Mouse (Mus musculus) Muller cell, postnatal 12 days (primary cell): ENCODE results near the gene Cdh4.

Experiments
- DNase-seq: peaks from one replicate; pipeline ENCODE4 v3.0.0-alpha.2; 2015; ENCODE audit errors: inconsistent ontology term

Gene Cdh4

DNA sequence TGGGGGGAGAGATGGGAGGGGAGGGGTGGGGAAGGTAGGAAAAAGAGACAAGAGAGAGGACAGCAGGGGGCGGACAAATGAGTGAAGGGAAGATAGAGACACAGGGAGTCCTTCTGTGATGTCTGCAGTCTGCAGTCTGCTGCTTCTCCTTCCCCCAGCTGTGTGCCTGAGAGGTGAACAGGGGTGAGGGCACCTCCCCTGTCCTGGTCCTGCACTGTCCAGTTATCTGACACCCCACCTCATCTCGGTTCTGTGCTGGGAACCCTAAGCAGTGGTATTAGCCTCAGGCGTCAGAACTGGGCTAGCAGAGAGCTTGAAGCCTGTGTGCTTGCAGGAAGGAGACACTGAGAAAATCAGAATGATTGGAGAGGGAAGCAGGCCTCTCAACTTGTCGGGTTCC lies 338.7 kb downstream of the Cdh4 start:
- DNase-seq = no peak

DNA sequence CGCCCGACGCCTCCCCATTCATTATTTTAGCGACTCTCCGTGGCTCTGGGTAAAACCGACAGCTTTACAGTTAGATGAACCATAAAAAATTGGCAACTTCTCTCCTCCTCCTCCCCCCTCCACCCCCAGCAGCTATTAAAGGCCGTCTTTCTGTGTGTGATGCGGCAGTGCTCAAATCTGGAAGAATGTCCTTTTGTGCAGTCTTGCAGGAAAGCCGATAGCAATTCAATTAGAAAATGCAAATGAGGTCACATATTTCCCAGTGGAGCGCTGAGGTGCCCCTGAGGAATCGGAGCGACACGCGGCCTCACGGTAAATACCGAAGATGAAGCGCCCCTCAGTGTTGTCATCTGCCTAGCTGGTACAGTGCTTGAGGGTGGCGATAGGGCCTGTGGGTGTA lies 345.0 kb downstream of the Cdh4 start:
- DNase-seq = peak; percentile 86

DNA sequence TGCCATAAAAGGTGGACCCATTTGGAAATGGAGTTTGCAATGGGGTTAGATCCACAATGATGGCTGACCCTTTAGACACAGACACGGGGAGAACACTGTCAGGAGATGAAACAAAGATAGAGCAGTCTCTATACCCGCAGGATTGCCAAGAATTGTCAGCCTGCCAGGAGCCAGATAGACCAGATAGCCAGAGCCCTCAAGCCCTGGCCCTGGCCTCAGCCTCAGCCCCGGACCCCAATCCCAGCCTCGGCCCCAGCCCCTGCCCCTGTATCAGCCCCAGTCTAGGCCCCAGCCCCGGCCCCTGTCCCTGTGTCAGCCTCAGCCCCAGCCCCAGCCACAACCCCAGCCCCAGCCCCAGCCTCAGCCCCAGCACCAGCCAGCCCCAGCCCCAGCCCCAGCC lies 345.6 kb downstream of the Cdh4 start:
- no peak for DNase-seq

DNA sequence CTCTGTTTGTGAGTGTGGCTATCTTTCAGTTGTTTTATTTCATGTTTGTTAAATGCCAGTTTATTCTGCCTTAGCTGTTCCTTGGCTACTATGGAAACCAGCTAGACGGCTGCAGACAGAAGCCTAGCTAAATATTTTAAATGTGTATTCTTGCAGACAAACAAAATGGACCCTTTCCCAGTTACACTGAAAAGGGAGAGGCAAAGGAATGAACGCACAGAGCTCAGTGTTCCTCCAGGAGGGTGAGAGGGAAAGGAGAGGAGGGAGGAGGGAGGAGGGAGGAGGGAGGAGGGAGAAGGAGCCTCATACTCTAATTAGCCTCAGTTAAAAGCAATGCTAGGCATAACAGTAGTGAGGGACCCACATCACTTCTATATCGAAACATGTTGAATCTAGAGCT lies 348.5 kb downstream of the Cdh4 start:
- DNase-seq = no peak

DNA sequence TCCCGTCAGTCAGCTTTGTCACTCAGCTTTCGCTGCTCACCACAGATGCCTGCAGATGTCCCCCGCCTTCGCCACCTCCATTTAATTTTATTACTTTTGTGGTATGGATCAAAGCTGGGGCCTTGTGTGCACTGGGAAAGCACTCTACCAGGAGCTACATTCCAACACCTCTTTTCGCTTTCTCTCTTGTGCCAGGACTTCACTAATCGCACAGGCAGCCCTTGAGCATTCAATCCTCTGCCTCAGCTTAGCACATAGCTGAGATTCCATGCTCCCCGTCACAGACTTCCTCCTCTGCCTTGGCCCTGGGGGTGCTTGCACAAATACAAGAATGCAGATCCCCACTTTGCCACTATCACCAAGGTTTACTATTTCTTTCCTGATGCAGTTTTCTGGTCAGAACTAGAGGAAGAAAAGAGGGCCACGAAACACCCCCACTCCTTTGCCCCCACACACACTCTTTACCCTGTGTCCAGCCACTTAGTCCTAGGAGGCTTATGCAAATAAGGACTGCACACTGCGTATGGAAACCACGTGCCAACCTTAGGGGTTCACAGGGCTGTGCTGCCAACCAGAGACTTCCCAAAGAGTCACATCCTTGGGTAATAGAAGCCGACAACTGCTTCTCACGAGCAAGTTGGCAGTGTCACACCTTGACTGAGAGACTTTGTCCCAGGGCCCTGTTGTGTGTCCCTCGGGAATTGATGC lies 350.3 kb downstream of the Cdh4 start:
- DNase-seq = peak; percentile 72

DNA sequence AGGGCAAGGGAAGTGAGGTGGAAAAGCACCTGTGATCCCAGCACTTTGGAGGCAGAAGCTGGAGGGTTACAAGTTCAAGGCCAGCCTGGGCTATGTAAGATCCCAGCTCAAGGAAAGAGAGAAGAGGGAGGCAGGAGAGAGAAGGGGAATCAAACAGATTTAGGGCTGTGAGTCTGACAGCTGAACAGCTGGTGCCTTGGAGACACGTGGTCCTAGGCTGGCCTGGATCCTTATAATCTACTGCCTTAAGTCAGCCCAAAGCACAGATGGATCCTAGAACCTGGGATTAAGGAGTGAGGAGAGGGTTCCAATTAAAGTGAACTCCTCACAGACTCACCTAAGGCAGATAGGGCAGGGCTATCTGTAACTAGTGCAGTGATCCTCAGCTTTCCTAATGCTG lies 352.1 kb downstream of the Cdh4 start:
- no peak for DNase-seq

DNA sequence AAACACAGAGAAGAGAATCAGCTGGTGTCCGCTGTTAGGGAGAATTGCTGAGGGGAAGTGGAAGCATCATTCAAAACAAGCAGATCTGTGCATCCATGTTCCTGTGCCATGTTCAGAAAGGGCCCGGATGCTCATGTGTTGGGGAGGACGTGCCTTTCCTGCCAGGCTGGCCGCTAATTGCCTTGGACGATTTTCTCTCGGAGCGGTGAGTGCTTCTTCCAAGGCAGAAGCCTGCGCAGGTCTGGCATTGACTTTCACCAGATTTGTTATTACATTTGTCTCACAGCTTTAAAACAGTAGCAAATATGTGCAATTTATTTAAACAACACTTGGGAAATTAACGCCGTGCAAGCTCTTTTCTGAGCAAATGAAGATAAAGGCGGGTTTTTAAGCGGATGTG lies 353.2 kb downstream of the Cdh4 start:
- no peak for DNase-seq

DNA sequence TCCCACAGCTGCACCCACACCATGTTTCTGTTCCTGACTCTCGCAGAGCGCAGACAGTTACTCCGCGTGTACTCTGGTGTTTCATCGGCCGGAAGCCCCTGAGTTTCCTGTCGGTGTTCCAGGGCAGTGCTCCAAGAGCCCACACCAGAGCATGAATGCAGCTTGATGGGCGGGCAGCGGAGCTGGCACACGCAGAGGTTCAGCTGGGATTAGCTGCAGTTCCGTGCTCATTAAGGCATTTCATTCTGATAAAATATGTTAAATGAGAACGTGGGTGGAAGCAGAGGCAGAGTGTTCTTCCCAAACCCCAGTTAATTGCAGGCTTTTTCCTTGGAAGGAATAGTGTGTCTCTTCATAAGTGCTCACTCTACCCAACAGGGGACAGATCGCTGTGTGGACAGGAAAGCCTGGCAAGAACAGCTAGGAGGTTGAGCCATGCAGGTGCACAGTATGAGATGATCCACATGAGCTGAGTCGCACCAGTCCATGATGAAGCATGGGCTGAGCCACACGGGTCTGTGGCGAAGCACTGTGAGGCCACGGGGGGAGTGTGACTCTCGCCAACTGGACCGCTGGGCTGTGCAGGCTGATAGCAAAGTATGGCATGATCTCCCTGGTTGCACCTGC lies 357.8 kb downstream of the Cdh4 start:
- DNase-seq = peak; percentile 79

DNA sequence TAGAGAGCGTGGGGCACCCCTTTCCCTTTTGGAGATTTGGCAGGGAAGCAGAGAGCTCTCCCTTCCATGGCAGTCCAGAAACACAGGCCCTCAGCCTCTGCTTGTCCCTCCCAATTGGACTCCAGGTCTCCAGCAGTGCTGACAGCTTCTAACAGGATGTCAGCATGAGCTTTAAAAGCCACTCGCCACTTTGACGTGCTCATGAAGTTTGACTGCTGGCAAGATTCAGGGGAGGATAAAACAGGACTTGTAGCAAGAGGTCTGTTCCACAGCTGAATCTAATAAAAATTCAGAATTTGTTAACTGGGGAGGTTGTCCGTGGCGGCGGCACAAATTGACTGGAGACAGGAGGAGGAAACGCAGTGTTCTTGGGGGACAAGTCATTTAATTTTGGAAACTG lies 358.8 kb downstream of the Cdh4 start:
- no peak for DNase-seq

DNA sequence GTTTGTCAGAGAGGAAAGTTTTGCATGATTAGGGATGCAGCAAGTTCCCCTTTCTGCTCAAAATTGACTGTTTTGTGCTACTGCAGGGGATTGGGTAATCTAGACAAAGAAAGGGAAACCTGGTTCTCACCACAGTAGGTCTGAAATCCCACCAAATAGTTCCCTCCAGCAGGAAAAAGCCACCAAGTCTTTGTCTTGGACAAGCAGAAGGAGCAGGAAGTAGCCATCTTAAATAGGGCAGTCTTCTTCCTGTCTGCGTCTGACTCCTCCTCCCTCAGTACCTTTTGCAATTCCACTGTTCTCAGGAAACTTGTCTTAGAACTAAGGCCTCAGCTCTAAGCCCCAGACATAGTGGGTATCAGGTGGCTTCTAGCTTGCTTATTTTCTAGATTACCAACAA lies 360.2 kb downstream of the Cdh4 start:
- DNase-seq = no peak

DNA sequence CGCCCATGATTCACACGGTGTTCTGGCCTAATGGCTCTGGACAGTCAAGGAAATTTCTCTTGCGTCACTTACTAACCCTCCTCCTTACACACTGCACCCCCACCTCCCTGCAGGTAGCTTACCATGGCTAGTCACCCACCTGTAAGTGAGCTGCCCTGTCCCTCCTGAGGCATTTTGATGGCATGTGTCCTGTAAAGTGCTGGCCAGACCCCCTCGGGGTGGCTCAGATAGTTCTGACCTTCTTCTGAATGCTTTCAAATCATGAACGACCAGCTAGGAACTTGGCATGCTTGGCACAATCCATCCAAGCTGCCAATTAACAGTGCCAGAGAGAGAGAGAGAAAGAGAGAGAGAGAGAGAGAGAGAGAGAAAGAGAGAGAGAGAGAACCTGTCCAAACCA lies 368.9 kb downstream of the Cdh4 start:
- peak; percentile 57 for DNase-seq

DNA sequence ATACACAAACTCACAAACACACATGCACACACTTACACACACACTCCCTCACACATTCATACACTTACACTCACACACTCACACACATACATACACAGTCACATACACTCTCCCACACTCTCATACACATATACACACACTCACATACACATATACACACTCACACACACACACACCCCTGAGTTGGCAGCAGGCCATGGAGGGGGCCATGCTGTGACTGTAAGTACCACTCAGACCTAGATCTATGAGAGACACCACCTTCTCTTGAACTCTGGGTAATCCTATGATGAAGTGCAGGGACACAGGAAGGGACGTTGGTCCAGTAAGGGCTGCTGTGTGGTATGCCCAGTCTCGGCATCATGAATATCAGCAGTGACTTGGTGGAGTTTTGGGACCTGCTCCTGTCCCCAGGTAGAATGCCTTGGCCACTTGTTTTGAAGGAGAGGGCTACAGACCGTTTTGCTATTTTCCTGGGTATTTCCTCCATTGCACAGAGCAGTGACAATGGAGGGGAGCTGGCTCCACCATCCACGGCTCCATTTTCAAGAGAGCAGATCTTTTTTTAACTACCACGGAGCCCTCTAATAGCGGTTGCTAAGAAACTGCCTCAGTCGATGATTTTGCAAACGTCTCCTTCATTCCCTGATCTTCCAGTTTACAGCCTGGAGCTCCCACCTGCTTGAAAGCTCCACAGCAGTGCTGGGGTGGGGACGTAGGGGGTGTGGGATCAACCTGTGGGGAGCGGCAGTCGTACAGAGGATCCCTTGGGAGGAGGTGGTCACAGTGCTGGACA lies 371.0 kb downstream of the Cdh4 start:
- no peak for DNase-seq

DNA sequence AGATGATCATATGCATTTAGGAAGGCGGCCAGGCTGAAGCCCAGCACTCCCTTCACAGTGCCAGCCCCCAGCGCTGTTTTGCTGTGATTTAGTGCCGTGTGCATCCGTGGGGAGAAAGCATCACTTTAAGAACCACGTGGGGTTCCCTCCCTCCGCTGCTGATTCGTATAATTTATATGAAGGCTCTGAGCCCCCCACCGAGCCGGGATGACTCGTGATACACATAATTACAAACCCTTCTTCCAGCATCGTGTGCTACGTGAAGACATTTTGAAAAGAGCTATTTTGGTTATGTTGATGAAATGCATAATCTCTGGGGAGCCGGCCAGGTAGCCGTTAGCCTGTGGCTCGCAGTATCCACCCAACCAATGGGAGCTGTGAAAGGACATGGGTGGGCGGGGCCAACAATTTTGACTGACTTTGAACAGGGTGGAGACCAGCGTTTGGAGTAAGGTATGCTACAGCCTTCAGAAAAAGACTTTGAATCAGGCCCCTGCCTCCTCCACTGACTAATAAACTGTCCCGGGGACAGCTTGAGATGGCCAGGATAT lies 382.6 kb downstream of the Cdh4 start:
- DNase-seq = no peak

DNA sequence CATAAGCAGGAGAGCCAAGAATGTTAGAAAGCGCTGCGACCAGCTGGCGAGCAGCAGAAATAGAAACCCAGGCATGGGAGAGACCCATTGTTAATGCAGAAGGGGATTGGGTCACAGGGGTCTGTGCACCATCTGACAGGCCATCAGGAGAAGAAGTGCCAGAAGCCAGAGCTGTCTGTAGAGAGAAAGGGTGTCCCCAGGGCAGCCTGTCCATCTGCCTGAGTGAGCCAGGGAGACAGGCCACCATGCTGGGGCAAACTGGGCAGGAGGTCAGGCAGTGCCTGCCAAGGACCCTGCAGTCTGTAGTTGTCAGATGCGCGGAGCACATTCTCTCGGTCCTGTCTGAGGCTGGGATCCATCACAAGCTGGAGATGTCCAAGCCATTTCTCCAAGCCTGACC lies 386.7 kb downstream of the Cdh4 start:
- DNase-seq = no peak

DNA sequence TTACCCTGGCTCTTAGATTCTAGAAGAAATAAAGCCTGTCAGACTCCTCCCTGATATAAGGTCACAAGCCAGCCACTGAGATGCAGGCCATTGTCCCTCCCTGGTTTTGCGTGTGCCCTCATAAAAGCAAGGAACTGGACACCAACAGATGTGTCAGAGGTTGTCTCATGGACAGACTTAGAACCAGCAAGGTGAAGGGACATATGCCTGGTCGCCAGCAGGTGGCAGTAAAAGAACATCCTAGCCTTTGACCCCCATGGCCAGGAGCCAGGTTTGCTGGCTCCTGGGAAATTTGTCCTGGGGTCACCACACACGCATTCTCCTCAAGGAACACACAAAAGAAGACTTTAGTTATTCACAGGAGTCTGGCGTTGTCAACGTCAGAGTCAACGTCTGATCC lies 387.7 kb downstream of the Cdh4 start:
- no peak for DNase-seq

DNA sequence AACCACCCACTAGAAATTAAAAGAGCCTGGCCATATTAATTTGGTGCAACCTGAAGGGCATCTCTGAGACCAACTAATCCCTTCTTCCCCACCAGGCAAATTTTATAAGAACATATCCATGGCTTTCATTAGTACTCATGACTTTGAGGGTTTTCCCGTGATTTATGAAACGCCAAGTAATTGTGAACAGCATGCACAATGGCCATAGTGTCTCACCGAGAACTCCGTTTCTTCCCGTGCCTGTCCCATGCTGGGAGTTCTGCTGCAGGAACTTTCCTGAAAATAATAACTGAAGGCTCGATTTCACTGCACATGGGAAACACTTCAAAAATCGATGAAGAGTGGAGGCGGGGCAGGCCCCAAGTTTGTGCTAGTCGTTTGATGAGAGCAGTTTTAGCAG lies 392.7 kb downstream of the Cdh4 start:
- DNase-seq = no peak

DNA sequence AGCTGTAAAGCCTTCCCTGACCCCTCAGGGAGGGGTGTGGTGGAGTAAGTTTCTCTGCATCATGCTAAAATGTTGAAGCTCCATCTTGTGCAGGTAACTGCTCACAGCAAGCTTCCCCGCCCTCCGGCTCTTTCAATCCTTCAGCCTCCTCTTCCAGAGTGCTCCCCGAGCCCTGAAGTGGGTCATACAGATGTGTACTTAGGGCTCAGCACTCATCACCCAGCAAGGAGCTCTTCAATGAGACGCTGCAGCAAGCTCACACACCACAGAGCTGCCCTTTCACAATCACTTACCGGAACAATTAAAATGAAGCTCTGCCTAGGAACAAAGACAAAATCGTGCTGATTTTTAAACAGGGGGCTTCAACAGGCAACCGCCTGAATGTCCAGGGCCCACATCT lies 393.3 kb downstream of the Cdh4 start:
- no peak for DNase-seq

DNA sequence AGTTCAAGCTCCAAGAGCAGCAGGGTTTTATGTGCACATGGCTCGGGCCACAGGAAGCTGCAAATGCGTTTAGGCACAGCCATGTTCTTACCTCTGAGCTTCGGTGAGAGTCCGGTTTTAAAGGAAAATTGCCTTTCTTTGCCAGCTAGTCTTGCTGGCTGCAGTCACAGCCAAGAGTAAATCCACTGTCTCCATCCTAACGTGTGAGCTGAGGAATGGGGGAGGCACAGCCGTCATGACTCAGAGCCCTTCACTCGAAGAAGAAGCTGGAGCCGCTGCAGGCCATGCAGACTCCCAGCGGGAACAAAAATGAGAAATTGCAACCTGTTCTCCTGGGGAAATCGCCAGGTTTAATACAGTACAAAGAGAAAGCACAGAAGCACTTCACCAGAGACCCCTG lies 395.0 kb downstream of the Cdh4 start:
- DNase-seq = no peak

DNA sequence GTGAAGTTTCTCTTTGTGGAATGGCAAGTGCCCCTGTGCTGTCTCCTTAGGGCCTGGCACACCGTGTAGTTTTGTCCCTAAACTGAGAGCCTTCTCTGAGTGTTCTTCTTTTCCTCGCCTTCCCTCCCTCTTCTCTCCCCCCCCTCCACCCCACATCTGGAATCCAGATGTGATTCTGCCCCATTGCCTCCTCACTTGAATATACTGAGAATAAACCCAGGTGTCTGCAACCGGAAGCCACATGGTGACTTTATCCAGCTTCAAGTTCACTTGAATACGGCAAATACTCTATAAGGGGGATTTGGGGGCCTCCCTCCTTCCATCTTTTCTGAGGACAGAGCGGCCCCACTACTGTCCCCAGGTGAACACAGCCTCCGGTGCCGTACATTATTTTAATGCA lies 395.8 kb downstream of the Cdh4 start:
- DNase-seq = no peak

DNA sequence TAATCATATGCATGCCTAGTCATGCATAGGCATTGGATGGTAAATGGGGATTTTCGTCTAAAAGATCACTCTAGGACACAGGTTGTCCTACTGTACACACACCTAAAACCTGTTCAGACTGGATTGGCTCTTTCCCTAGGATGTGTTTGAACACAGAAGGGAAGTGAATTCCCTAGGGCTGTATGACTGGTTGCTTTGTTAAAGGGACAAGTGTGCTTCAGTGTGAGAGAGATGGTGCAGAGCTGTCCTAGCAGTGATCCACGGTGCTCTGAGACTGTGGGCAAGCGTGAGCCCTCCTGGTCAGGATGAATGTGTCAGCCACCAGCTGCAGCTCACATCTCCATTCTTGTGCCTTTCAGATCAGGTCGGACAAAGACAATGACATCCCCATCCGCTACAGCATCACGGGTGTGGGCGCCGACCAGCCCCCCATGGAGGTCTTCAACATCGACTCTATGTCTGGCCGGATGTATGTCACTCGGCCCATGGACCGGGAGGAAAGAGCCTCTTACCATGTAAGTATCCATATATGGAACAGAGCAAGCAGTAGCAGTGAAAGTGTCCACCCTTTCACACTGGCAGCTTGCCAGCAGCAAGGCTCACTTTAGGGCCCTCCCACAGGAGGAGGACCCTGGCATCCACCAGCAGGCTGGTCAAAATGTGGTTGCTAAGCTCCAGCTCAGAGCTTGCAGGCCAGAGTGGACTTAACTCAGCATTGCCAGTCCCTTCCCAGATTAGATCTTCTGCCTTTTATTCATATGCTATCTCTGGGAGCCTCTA lies 400.6 kb downstream of the Cdh4 start:
- DNase-seq = peak; percentile 71

DNA sequence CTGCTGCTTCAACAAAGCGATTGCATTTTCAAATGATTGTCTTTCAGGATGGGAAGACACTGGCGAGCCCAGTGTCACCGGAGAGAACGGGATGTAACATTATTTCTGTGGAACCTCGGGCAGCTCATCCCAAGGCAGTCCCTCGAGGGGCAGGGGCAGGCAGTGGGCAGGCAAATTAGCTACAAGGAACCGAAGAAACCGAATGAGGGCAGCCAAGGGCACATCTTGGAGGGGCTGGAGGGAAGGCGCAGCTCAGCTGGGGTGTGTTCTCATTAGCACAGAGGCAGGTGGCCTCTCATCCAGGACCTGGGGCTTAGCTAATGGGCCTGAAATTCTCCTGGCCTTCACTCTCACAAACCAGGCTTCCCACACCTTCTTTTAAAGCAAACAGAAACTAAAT lies 407.5 kb downstream of the Cdh4 start:
- no peak for DNase-seq

DNA sequence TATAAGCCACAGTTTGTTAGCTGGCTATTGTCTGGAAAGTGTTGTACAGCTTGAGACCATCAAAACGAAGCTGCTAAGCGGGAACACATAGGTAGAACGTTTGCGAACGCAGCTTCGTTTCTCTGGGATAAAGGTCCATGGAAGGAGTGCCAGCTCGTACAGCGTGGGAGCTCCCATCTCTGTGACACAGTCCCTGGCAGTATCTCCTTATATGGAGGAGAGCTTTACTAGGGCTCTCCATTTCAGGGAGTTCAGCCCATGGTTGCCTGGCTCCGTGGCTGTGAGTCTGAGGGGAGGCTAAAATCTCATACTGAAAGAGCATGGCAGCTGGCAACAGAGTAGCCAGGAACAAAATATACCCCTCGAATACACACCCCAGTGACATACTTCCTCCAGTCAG lies 409.9 kb downstream of the Cdh4 start:
- no peak for DNase-seq
